Mouse (Mus musculus): ENCODE measurements around the gene Gm9040. TPM values are rescaled to one million over a fixed set of nuclear protein-coding genes. Genes with fewer than 3 reads are reported as not detected.

Gm9040 gene
- total and polyA plus RNA-seq, 3 experiments, result not detected

Other genes with a start within 250 kb of the Gm9040 start
- gene Mdm1, start 185.2 kb downstream of the Gm9040 start, total RNA-seq (2012; rRNA removed), result 6.8 and 7.7 TPM in 2 replicates
- 10.4 and 12.6 TPM in 2 replicates for gene Mdm1, start 185.2 kb downstream of the Gm9040 start, total RNA-seq (2014; rRNA removed)
- 9.7 and 10.8 TPM in 2 replicates for gene Mdm1, start 185.2 kb downstream of the Gm9040 start, polyA plus RNA-seq (2012; ENCODE audit: insufficient read length, low read depth)
- not detected in 2 replicates for gene Il22, start 122.0 kb downstream of the Gm9040 start, total RNA-seq (2012; rRNA removed)
- not detected in 2 replicates for gene Il22, start 122.0 kb downstream of the Gm9040 start, total RNA-seq (2014; rRNA removed)
- not detected in 2 replicates for gene Il22, start 122.0 kb downstream of the Gm9040 start, polyA plus RNA-seq (2012; ENCODE audit: insufficient read length, low read depth)
- gene Gm32717, start 86.2 kb downstream of the Gm9040 start, total RNA-seq (2012; rRNA removed), result 0.04 TPM in 1 of 2 replicates, not detected in the other
- 0.21 and 0.22 TPM in 2 replicates for gene Gm32717, start 86.2 kb downstream of the Gm9040 start, total RNA-seq (2014; rRNA removed)
- gene Gm32717, start 86.2 kb downstream of the Gm9040 start, polyA plus RNA-seq (2012; ENCODE audit: insufficient read length, low read depth), result not detected in 2 replicates
- 0.04 TPM in 1 of 2 replicates, not detected in the other for gene Gm32802, start 68.3 kb downstream of the Gm9040 start, total RNA-seq (2012; rRNA removed)
- 0.21 and 0.22 TPM in 2 replicates for gene Gm32802, start 68.3 kb downstream of the Gm9040 start, total RNA-seq (2014; rRNA removed)
- not detected in 2 replicates for gene Gm32802, start 68.3 kb downstream of the Gm9040 start, polyA plus RNA-seq (2012; ENCODE audit: insufficient read length, low read depth)
- gene Iltifb, start 31.9 kb downstream of the Gm9040 start, total RNA-seq (2012; rRNA removed), result not detected in 2 replicates
- gene Iltifb, start 31.9 kb downstream of the Gm9040 start, total RNA-seq (2014; rRNA removed), result not detected in 2 replicates
- not detected in 2 replicates for gene Iltifb, start 31.9 kb downstream of the Gm9040 start, polyA plus RNA-seq (2012; ENCODE audit: insufficient read length, low read depth)
- gene Gm9044, start 5.4 kb upstream of the Gm9040 start, total RNA-seq (2012; rRNA removed), result not detected in 2 replicates
- gene Gm9044, start 5.4 kb upstream of the Gm9040 start, total RNA-seq (2014; rRNA removed), result not detected in 2 replicates
- gene Gm9044, start 5.4 kb upstream of the Gm9040 start, polyA plus RNA-seq (2012; ENCODE audit: insufficient read length, low read depth), result not detected in 2 replicates
- 0.08 and 0.13 TPM in 2 replicates for gene Gm9045, start 10.9 kb upstream of the Gm9040 start, total RNA-seq (2012; rRNA removed)
- 0.27 and 0.34 TPM in 2 replicates for gene Gm9045, start 10.9 kb upstream of the Gm9040 start, total RNA-seq (2014; rRNA removed)
- not detected in 2 replicates for gene Gm9045, start 10.9 kb upstream of the Gm9040 start, polyA plus RNA-seq (2012; ENCODE audit: insufficient read length, low read depth)
- not detected in 2 replicates for gene Gm9046, start 16.3 kb upstream of the Gm9040 start, total RNA-seq (2012; rRNA removed)
- not detected in 2 replicates for gene Gm9046, start 16.3 kb upstream of the Gm9040 start, total RNA-seq (2014; rRNA removed)
- gene Gm9046, start 16.3 kb upstream of the Gm9040 start, polyA plus RNA-seq (2012; ENCODE audit: insufficient read length, low read depth), result not detected in 2 replicates
- not detected in 2 replicates for gene Gm9048, start 21.7 kb upstream of the Gm9040 start, total RNA-seq (2012; rRNA removed)
- gene Gm9048, start 21.7 kb upstream of the Gm9040 start, total RNA-seq (2014; rRNA removed), result not detected in 2 replicates
- gene Gm9048, start 21.7 kb upstream of the Gm9040 start, polyA plus RNA-seq (2012; ENCODE audit: insufficient read length, low read depth), result not detected in 2 replicates
- 0.08 and 0.13 TPM in 2 replicates for gene Gm9049, start 27.1 kb upstream of the Gm9040 start, total RNA-seq (2012; rRNA removed)
- gene Gm9049, start 27.1 kb upstream of the Gm9040 start, total RNA-seq (2014; rRNA removed), result 0.27 and 0.34 TPM in 2 replicates
- gene Gm9049, start 27.1 kb upstream of the Gm9040 start, polyA plus RNA-seq (2012; ENCODE audit: insufficient read length, low read depth), result not detected in 2 replicates
- not detected in 2 replicates for gene Ifng, start 114.1 kb upstream of the Gm9040 start, total RNA-seq (2012; rRNA removed)
- gene Ifng, start 114.1 kb upstream of the Gm9040 start, total RNA-seq (2014; rRNA removed), result 0.27 TPM in 1 of 2 replicates, not detected in the other
- not detected in 2 replicates for gene Ifng, start 114.1 kb upstream of the Gm9040 start, polyA plus RNA-seq (2012; ENCODE audit: insufficient read length, low read depth)